Mouse (Mus musculus) kidney, adult 9 months (tissue): ENCODE data around the gene Zfp652.

Source experiments
- DNase-seq: peaks from one replicate; pipeline ENCODE4 v3.0.0; 2022

Zfp652 gene

DNA sequence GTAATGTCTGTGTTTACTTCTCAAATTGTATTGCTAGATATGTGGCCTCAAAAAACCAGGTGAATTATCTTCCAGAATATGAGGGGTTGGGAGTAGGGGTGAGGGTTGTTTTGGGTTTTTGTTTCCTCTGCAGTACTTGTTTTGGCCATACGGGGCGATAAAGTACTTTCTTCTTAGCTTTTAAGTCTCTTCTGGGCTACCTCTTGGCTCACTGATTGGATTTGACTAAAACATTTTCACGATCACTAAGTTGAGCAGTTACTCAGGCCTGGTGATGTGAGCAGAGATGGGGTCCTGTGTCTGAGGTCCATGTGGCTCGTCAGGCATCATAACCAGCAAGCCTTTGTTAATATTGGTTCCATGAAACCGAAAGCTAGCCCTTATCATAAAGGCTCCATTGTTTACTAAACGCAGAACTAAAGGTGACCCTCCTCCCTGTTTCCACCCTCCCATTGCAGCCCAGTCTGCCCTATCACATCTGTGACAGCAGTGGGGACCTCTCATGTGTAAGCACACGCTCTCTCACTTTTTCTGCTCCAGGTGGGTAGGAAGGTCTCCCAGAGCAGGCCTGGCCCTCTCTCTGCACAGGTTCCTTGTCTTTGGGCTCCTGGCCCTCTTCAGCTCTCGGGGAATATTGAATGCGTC lies 58.4 kb downstream of the Zfp652 start:
- DNase-seq = peak; percentile 37

DNA sequence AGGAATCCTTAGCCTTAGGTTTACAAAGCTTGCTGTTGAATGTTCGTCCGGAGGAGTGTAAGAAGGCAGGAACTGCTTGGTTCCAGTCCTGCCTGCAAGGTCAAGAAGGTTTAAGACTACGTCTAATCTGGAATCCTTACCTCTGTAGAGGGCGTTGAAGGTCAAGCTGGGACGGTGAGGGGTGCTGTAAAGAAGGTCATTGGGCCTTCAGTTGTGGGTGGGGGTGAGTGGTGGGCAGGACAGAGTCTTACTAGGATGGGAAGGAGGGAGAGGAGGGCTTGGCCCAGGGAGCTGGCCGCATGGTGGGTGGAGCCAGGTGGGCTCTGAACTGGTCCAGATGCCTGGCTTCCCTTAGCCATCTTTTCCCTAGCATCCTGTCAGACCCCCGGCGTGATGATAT lies 59.2 kb downstream of the Zfp652 start:
- DNase-seq = no peak

DNA sequence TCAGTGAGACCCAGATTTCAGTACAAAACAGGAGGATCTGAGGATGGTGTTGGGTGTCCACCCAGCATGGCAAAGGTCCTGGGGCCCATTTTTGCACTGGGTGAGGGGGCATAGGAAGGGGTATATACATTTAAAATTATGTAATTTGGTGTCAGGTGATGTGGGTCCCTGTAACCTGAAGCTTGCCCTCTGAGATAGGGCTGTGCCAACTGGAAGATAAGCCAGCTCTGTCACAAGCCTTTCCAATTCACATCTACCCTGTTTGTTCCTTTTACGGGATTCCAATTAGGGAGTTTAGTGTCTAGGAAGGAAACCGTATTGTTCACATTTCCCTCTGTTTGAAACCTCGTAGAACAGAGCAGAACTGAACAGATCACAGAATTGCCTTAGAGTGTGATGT lies 60.8 kb downstream of the Zfp652 start:
- no peak for DNase-seq

DNA sequence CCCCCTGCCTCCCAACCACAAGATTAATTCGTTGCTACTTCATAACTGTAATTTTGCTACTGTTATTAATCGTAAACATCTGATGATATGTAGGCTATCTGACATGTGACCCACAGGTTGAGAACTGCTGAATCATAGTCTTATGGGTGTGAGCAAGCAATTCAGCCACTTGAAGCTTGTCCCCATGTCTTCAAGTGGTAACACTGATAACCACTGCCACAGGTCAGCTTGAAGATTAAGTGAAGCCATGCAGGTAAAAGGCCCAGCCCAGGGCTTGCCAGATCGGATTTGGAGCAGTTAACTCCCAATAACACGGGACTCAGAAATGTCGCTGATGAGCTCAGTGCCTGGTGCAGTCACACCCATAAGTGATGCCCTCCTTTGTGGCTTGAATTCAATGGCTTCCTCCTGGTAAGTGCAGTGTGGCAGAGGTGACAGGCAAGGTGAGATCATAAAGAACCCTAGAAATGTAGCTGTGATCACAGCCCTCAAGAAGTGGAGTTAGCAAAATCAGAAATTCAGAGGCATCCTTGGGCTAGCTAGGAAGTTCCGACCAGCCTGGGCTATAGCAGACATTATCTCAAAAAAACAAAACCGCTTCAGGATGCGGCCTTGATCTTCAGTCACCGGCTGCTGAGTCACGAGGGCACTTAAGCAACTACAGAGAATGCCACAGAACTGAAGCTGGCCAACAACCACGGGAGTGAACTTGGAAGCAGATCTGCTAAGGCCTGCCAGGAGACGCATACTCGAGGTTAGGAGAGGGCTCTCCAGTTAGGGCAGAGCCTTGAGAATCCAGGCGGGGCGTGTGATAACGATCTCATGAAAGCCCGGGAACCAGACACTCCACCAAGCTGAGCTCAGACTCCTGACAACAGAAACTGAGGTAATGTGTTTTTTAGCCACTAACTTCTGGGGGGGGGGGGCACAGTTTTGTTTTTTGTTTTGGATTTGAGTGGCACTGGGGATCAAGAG lies 65.1 kb downstream of the Zfp652 start:
- peak; percentile 48 for DNase-seq

DNA sequence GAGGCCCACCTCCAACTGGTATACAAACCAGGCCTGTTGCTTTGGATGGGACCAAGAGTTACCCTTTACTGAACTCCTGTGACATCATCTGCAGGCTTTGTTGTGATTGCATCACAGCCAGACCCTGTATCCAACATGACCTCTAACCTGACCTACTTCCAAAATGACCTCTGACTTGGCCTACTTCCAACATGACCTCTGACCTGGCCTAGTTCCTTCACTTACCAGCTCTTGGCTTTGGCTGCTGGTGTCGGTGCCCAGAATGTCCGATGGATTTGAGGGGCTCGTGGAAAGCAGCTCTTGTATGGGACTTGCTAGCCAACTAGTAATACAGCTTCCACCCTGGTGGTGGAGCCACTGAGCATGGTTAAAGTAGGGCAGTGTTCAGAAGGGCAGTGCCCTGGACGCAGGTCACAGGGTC lies 66.4 kb downstream of the Zfp652 start:
- peak; percentile 39 for DNase-seq

DNA sequence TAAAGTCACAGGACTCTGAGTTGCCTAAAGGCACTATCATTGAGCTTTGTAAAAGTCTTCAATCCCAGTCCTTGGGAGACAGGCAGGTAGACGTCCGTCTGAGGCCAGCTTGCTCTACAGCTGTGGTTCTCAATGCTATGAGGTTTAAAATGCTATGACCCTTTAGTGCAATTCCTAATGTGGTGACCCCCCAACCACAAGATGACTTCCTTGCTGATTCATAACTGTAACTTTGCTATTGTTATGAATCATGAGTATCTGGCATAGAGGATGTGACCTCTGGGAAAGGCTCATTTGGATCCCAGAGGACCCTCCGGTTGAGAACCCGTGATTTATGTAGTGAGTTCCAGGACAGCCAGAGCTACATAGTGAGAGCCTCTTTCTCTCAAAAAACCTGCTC lies 66.9 kb downstream of the Zfp652 start:
- DNase-seq = no peak

DNA sequence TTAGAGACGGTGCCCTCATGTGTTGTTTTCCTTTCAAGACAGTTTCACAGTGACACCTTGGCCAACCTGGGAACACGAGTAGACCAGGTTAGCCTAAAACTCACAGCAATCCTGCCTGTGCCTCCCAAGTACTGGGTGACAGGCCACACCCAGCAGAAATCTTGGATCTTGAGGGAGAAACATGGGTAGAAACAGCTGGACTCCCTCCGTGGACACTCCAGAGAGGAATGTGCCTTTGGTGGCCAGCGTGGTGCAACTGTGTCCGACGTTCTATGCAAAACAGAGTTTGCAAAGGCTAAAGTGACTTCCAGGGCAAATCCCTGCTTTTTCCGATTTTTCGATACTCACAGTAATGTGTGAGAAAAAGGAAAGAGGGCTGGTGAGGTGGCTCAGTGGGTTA lies 68.0 kb downstream of the Zfp652 start:
- no peak for DNase-seq

DNA sequence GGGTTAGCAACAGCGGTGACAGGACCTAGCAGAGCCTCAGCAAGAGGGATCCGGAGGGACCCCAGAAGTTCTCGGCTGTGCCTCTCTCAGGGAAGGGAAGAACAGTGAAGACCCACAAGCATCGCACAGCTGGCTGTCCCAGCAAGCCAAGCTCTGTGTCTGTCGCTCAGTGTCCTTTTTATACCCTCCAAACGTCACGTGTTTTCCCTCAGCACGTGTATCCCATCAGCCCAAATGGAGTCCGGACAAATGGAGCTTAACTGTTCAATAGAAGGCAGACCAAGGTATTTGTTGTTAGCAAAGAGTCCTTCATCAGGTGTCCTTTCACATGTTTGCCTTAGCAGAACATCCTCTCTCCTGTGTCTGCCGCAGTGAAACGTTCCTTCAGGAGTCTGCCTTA lies 69.1 kb downstream of the Zfp652 start:
- DNase-seq = no peak

DNA sequence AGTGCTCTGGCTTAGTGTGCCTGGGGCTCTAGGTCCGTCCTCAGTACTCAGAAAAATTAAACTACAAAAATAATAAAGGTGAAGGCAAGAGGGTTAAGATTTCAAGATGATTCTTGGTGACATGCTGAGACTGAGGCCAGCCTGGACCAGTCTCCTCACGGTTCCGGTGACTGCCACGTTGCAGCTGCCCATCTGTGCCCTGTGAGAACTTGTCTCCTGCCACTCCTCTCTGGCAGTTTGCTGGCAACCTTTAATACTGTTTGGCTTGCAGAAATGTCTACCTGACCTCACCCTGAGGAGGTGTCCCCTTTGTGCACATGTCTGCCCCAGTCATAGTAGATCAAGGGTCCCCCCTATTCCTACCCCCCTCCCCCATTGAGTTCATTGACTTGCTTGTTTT lies 71.0 kb downstream of the Zfp652 start:
- DNase-seq = no peak

DNA sequence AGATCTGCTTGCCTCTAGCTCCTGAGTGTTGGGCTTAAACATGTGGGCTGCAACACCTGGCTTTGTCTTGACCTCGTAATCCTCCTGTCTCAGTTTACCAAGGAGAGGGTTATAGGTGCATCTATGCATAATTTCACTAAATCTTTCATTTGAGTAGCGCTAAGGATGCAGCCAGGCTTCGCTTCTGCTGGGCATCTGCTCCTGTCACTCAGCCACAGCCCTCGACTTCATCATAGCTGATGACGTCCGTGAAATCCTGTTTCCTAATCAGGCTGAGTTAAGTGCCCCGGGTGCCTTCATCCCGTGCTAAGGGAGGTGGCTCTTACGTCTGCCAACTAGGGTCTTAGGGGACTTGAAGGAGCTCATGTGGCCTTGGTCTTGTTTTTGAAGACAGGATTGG lies 71.5 kb downstream of the Zfp652 start:
- DNase-seq = no peak

DNA sequence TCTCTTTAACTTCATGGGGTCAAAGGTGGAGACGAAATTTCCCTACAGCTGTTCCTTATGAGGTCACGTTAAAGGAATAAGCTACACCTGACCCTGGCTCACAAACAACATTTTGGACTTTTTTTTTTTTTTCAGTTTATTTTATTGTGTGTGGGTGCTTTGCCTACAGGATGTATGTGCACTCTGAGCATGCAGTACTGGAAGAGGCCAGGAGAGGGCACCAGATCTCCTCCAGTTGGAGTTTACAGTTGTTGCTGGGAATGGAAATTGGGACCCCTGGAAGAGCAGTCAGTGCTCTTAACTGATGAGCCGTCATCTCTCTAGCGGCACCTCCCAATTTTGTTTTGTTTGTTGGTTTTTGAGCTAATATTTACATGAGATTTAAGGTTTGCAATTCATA lies 73.2 kb downstream of the Zfp652 start:
- DNase-seq = no peak

DNA sequence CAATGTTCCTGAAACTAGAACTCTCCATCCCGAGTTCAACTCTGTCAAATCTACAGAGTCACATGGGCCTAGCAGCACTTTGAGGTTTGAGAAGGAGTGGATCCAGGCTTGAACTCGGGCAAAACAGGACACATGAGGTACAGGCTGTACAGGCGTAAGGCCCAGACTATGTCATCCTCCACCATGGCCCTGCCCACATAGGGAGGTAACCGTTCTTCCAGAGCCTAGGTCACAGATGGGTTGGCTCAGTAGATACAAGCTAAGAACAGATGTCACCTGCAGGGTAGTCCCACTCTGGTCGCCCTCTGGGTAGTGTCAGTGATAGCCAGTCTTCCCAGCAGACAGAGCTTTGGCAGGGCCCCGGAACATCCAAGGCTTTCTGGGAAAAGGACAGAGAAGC lies 74.0 kb downstream of the Zfp652 start:
- DNase-seq = no peak

DNA sequence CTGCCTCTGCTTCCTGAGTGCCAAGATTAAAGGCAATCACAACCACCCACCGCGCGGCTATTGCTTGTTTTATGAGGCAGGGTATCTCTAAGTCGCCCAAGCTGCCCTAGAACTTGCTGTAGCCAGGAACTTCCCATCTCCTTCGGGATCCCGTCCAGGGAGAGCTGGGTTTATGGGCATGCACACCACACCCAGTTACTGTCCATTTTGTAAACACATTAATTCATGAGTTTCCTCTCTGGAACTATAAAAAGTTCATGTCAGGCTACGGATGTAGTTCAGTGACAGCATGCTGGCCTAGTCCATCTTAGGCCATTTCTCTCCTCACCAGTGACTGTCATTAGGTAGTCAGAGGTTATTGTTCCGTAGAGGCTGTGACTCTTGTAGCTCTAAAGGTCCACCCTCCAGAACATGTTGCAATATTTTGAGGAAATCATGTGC lies 77.0 kb downstream of the Zfp652 start:
- peak; percentile 60 for DNase-seq

DNA sequence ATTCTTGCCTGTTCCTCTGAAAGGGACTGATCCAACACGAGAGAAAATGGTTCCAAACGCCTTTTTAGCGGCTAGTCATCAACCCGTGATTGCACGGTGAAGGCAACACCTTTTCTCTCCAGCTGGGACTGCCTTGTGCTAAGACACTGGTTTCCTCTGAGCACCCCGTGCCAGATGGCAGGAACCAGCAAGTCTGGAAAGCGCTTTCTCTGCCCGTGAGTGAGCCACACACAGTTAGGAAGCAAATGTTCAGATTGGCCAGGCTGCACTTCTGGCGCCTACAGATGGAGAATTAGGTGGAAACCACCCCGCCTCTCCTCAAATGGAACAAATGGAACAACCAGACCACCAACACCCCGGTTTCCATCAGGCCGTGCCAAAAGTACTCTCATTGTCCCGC lies 79.3 kb downstream of the Zfp652 start:
- DNase-seq = no peak

DNA sequence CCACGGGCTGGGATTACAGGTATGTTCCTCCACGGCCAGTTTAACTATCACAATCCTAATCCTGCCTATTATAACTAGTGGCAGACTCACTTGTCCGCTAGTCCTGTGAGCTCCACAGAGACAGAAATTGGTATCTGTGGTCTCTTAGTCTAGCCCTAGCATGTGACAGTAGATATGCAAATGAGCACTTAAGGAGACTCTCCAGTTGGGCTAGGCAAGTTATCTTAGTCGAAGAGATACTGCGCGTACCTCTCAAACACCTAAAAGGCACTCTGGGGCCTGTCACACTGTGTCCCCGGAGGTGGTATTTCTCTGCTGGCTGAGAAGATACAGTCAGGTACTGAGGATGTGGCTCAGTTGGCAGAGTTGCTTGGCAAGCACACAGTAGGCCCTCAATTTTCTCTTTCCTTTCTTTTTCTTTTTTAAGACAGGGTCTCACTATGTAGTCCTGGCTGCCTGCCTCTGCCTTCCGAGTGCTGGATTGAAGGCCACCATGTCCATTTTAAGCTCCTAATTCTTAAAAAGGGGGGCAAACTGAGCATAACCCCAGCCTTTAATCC lies 80.6 kb downstream of the Zfp652 start:
- DNase-seq = no peak

DNA sequence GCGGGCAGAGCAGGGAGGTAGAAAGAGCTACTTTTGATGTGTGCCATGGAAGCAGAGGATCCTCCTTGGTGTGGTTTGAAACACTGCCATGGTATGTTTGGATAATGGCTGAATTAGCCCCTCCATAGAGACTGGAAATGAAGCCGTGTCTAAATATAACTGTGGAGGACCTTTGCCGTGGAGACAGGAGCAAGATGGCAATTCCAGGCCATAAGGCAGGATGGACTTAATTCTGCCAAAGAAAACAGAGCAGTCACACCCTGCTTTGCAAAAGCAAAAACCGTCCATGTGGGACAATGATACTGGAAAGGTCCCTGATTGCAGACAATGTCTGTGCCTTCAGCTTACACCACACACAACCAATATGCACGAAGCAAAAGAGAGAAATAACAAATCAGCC lies 81.7 kb downstream of the Zfp652 start:
- DNase-seq = no peak

DNA sequence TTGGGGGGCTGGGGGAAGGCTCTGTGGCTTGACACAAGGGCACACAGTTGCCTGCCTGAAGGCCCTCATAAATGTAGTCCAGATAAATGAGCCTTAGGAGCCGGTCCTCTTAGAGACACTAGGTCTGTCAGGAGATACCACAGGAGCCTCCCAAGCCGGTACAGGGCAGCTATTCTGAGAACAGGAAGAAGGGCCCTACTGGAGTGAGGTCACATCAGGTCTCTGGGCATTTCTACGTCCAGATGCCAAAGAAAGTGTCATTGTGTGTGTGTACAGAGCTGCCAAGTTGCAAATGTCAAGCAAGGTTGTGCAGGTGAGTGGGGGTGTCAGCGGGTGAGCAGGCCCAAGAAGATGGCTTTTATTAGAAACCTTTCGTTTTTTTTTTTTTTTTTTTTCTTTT lies 83.1 kb downstream of the Zfp652 start:
- peak; percentile 52 for DNase-seq

DNA sequence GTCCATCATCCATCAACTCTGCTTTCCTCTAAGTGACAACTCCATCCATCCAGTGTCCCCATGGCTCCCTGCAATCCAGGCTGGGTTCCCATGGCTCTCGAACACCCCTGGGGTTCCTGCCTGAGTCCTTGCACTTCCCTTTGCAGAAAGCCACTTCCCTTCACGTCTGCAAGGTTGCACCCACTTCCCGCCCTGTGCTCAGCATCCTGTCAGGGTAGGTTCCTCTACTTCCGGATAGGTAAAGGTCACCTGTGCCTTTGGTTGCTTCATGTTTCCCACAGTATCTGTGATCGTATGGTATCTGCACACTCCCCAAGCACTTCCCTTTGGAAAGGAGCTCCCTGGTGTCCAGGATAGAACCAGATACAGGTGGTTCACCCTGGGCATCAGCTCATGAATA lies 92.5 kb downstream of the Zfp652 start:
- DNase-seq = no peak

DNA sequence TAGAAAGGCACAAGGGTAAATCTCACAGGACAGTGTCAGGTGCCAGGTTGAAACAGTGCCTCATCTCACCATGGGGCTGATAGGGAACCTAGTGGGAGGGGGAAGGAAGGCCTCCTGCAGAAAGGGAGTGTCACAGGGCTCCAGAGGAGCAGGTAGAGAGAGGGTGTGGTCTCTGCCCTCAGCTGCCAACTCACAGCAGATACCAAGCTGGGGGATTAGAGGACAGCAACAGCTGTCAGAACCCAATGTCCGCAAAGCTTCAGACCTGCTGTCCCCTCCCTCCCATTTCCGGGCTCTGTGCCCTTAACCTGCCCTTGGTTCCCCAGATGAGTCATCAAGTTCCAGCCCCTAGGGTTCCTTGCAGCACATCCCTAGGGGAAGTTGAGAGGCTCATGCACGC lies 93.1 kb downstream of the Zfp652 start:
- peak; percentile 45 for DNase-seq

DNA sequence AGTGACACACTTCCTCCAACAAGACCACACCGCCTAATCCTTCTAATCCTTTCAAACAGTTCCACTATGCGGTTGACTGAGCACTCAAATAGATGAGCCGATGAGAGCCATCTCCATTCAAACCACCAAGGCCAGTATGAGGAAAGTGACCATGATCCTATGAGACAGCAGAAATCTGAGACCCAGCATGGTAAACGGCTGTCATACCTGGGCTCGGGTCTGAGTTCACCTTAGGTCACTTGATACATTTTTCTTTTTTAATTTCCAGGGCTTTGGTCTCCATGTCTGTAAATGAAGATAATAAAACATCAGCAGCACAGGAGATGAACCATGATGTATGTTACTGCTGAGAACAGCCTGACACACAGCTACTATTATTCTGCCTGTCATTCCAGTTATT lies 95.4 kb downstream of the Zfp652 start:
- no peak for DNase-seq

DNA sequence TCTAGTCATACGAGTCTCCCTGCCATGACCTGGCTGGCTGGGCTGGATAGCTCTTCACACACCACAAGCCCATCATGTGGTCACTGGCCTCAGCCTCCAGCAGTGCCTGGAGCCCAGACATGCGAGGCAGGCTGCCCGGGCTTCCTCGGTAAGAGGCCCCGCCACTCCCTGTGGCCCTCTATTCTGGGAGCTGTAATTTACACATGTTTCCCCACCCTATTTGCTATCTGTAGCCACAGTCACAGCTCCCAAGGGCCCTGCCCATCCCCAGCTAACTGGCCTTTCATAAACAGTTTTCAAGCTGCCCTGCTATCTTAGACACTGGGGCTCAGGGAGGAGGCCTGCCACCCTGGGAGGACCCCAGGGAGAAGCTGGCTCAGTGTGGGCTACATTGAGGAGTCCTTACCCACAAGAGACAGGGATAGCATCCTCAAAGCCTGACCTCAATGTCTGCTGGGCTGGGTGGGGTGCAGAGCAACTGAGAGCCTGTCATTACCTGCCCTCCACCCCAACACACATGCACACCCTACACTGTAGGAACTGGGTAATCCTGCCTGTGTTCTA lies 96.1 kb downstream of the Zfp652 start:
- no peak for DNase-seq

DNA sequence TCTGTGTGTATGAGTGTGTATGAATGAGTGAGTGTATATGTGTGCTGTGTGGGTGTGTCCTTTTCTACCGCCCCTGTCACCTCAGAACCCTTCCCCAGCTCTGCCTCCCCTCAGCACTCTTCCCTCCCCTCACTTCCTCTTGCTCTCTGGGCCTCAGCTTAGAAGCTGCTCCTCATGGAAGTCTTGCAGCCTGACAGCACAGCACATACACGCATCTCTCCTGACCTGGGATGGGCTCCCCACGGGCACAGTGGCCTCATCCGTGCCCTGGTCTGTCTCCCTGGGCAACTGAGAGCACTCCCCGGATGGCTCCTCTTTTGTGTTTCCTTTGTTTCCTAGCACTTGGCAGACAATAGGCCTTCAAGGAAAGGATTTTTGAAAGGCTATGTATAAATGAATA lies 97.1 kb downstream of the Zfp652 start:
- DNase-seq = no peak

DNA sequence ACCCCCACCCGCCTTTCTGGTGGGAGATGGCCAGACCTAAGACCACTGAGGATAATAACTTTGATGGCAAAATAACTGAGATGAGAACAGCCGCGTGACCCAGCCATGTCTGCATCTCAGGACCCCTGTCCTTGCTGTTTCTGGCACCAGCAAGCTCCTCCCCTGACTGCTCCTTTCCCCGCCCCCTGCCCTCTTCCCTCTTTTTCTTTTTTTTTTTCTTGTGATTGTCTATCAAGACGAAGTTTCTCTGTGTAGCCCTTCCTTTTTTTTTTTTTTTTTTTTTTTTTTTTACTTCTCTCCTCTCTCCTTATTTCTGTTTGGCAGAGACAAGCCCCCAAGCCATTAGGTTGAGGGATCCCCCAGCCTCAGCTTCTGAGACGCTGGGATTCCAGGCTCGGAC lies 98.4 kb downstream of the Zfp652 start:
- no peak for DNase-seq

DNA sequence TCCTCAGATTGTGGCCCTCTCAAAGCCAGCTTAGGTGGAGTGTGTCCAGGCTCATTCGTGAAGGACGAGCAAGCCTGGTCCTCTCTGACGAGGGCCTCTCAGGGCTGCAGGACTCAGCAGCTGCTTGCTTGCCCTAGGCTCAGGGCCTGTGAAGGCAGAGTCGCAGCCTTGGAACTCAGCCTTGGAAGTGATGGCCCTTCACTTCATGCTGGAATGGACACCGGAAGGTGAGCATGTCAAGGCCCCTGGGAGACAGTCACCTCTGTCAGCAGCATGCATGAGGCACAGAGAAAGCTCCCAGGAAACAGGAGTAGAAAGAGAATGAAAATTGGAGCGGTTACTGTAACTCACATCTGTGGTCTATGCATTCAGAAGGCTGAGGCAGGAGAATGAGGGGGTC lies 99.3 kb downstream of the Zfp652 start:
- DNase-seq = no peak
